Mouse (Mus musculus) kidney, adult 2 months (tissue): ENCODE measurements around the gene Smdt1.
"Not testable (repeated sequence)": the region's sequence is repeated elsewhere in the genome, so short reads cannot be mapped to it uniquely, and the experiment has no call there.

Experiments
- CTCF ChIP-seq: fragments of 200-500 bp; conservative IDR thresholded peaks from 2 replicates; pipeline ENCODE4 v1.5.1; 2011; ENCODE audit warnings: low read depth, mild to moderate bottlenecking, control low read depth, low read length, moderate library complexity, mixed read lengths; ENCODE audit not compliant: insufficient read depth, insufficient read length
- POLR2A ChIP-seq: fragments of 200-500 bp; IDR thresholded peaks from one replicate; pipeline ENCODE4 v1.6.1; 2011; ENCODE audit warnings: low read depth, low read length, control low read depth

DNA sequence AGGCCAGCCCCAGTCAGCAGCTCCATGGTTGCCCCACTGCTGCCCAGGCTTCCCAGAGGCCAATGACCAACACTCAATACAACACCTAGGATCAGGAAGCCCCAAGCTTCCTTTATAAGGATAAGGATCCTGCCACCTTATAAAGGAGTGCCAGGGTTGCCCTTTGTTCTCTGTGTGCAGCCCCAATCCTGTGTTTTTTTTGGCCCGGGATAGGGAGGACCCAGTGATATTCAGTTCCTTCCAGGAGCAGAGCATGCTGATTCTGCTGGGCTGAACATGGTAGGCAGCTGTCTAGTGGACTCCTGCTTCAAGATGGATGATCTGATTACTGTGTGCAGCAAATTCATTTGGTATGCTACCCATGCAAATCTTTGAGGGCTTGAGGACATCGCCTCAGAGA lies 55.2 kb downstream of the Smdt1 start, which contains the start of gene Cyp2d11:
- TF ChIP-seq POLR2A, CTCF: not testable (repeated sequence)
